Mouse (Mus musculus) effector memory CD4-positive, alpha-beta T cell, adult 7 months (primary cell): ENCODE data around the gene Snx1. TPM values are rescaled to one million over a fixed set of nuclear protein-coding genes. Genes with fewer than 3 reads are reported as not detected.

ENCODE experiments used
- polyA plus RNA-seq: library from polyadenylated mRNA; unstranded; fragments of 100-300 nt; shearing (Covaris generic); gene quantifications from one replicate; pipeline ENCODE4 v1.2.1, GENCODE M21; 2017

Snx1 gene
- 123 TPM for polyA plus RNA-seq

GRCm38 (mm10) chr9:66126456-66127192 is at the start of gene Snx1, which contains the start of gene Ciao2a:
Gene Snx1 (minus strand): TSS chr9:66126587.
Gene Ciao2a (plus strand): TSS chr9:66126611.

GRCm38 (mm10) chr9:66157958-66158830 is 31.8 kb upstream of the Snx1 start, which contains the start of gene Dapk2:
Gene Dapk2 (plus strand): TSS chr9:66158223.

GRCm38 (mm10) chr9:66069583-66069982 is 56.8 kb downstream of the Snx1 start, which contains the start of gene Snx22:
Gene Snx22 (minus strand): TSS chr9:66069719.

GRCm38 (mm10) chr9:66059583-66060307 is 66.6 kb downstream of the Snx1 start, which contains the start of gene Ppib:
Gene Ppib (plus strand): TSS chr9:66060222.

Other genes starting within 250 kb of the Snx1 start
- 0.90 TPM for gene Pclaf, start 236.3 kb downstream of the Snx1 start, polyA plus RNA-seq
- gene Trip4, start 217.8 kb downstream of the Snx1 start, polyA plus RNA-seq: 33.0 TPM
- 29.5 TPM for gene Csnk1g1, start 217.7 kb downstream of the Snx1 start, polyA plus RNA-seq
- gene Ppib, start 66.4 kb downstream of the Snx1 start, polyA plus RNA-seq: 220 TPM
- gene Snx22, start 56.9 kb downstream of the Snx1 start, polyA plus RNA-seq: 1.9 TPM
- gene Ciao2a, start within 50 bp of the Snx1 start, polyA plus RNA-seq: 64.1 TPM
- gene Dapk2, start 31.6 kb upstream of the Snx1 start, polyA plus RNA-seq: 5.3 TPM
- gene Herc1, start 223.9 kb upstream of the Snx1 start, polyA plus RNA-seq: 34.7 TPM